Mouse (Mus musculus): ENCODE results near the gene Ppt1.
A peak's percentile ranks its signal among the peaks of the same experiment; 100 is the strongest.
"Not testable (repeated sequence)": the region's sequence is repeated elsewhere in the genome, so short reads cannot be mapped to it uniquely, and the experiment has no call there.

Gene Ppt1

GRCm38 (mm10) chr4:122835530-122836402, at the start of gene Ppt1:
TSS of gene Ppt1 (plus strand) at chr4:122836242.
- peak; percentile 69 for DNase-seq (ENCODE audit: low spot score)

GRCm38 (mm10) chr4:122789335-122790089, 46.5 kb upstream of the Ppt1 start:
- DNase-seq (ENCODE audit: low spot score): no peak

- DNase-seq (ENCODE audit: low spot score): peak; percentile 41
Measured at GRCm38 (mm10) chr4:122808108-122808507, 27.9 kb upstream of the Ppt1 start.

DNA sequence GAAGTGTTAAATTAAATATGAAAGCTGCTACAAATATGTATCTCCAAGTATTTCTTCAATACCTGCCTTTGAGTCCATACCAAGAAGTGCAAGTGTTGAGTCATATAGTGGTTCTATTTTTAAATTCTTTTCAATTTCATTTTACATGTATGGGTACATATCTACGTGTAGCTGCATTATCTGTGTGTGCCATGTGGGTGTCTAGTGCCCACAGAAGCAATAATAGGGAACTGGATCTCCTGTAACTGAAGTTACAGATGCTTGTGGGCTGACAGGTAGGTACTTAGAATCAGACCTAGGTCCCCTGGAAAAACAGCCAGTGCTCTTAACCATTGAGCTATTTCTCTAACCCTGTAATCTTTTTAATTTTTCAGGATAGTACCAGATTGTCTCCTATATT, 24.9 kb upstream of the Ppt1 start:
- no peak for DNase-seq (ENCODE audit: low spot score)

GRCm38 (mm10) chr4:122811824-122812223, 24.2 kb upstream of the Ppt1 start:
- no peak for DNase-seq (ENCODE audit: low spot score)

DNA sequence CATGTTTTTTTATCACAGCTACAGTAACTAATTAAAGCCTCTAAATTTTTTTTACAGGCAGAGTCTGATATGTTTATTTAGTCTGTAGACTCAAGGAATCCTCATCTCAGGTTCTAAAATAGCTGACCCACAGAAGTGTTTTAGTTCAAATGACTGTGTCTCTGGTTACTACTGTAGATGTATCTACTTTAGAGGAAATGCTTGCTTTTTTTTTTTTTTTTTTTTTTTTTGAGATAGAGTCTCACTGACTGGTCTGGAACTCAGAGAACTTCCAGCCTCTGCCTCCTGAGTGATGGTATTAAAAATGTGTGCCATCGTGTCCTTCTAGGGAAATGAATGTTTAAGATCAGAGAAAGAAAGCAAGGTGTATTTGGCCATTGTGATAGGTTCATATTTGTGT, 19.8 kb upstream of the Ppt1 start:
- no peak for DNase-seq (ENCODE audit: low spot score)

DNA sequence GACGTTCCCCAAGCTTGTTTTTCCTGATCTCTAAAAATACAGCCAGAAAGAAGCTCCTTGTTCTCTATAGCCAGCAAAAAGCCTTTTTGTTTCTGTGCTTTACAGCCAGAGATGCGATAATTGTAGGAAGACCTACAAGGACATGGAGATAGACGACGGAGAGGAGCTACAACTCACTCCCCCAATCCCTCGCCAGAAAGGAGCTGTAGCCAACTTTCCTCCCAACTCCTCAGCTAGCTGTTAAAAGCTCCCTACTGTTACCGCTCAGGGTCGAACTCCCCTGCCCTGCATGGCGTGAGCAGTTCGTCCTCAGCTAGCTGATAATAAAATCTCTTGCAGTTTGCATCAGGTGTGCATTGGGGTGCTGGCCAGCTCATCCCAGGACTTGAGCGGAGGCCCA, 15.1 kb upstream of the Ppt1 start:
- DNase-seq (ENCODE audit: low spot score): not testable (repeated sequence)

DNA sequence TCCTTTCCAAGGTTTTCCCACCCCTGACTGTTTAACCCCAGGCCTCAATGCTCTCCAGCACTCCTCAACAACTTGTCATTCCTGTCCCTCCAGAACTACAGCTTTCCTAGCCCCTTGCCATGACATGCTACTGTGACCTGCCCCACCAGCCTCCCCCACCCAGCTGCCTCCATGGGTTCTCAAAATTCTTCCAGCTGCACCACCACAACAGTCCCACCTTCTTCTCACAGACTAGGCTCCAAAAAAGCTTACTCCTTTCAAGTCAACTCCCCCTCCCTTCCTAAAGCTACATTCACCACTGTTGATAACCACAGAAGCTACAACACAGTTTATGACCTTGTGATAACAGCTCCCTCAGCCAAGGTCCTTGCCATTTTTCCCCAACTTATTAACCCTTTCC, 8.4 kb upstream of the Ppt1 start:
- DNase-seq (ENCODE audit: low spot score): no peak

DNA sequence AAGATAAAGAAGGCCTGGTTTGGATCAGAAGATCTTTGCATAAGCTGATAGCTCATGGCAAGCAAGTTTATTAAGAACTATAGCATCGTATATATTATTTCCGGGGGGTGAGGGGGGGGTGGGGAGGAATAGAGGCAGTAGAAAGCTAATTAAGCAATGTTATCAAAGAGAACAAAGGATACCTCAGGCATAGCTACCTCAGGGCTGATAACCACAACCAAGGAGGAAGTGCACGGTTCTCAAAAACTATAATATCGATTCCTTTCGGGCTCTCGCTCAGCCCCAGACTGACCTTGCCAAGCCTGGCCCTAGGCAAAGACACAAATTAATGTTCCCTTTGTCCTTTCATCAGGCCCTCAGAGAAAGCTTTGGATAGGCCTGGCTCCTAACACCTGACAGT, 6.7 kb upstream of the Ppt1 start:
- no peak for DNase-seq (ENCODE audit: low spot score)

DNA sequence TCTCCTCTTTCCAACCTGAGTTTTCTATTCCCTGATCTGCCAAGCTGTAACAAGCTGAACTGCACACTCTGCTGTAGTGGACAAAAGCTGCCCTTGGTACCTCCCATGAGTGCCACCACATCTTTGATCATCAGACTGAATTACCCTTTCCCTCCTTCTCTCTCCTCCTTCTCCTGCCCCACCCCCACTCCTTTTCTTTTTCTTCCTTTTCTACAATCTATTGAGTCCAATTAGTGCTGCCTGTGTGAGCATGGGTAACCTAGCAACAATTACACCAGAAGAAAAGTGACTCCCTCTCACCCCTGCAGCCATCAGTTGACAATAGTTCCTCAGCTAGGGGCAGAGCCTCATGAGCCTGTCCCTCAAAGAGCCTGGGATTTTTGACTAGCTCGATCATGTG, 4.2 kb upstream of the Ppt1 start:
- DNase-seq (ENCODE audit: low spot score): no peak

GRCm38 (mm10) chr4:122836403-122836775, 347 bp downstream of the Ppt1 start:
- DNase-seq (ENCODE audit: low spot score): no peak

GRCm38 (mm10) chr4:122837180-122837730, 1.2 kb downstream of the Ppt1 start:
- DNase-seq (ENCODE audit: low spot score): no peak

DNA sequence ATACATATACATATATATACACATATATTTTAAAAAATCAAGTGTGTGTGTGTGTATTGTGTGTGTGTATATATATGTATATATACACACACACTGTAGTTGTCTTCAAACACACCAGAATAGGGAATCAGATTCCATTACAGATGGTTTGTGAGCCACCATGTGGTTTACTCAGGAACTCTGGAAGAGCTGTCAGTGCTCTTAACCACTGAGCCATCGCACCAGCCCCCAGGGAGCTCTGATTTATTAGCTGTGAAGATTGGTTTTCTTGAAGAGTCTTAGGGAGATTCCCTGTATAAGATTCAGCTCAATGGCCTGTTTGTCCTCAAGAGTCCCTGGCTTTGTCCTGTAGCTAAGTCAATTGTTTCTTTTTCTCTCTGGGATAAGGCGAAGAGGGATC, 2.0 kb downstream of the Ppt1 start:
- DNase-seq (ENCODE audit: low spot score): no peak

DNA sequence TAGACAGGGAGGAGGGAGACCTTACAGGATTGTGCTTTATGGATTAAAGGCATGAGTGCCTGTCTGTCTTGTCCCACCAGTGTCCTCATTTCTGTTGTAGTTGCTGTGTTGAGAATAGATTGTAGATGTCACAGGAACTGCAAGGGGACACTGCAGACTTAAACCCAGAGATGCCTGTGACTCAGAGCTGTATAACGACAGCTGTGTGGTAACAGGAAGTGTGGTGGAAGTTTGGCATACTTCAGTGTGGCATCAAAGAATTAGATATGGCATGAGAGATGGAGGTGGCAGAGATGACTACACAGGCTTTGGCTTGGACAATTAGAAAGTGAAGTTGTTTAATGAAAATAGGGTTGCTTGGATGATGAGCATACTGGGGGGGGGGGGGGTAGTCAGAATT, 2.4 kb downstream of the Ppt1 start:
- no peak for DNase-seq (ENCODE audit: low spot score)

GRCm38 (mm10) chr4:122848150-122848621, 12.1 kb downstream of the Ppt1 start:
- peak; percentile 8 for DNase-seq (ENCODE audit: low spot score)

DNA sequence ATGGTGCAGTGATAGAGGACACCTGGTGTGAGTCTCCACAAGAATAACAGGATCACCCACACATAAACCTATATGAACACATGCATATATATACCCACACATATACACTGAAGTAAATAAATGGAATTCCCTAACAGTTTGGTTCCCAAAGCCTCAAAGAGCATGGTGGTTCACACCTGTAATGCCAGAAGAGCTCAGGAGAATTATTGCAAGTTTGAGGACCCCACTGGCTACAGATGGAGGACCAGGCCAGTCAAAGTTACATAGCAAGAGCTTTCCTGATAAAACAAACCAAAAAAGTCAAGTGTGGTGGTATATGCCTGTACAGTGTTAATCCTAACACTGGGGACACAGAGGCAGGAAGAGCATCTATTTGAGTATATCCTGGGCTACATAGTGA, 15.5 kb downstream of the Ppt1 start:
- DNase-seq (ENCODE audit: low spot score): no peak

- no peak for DNase-seq (ENCODE audit: low spot score)
Measured at GRCm38 (mm10) chr4:122853691-122854090, 17.6 kb downstream of the Ppt1 start.

GRCm38 (mm10) chr4:122854770-122855169, 18.7 kb downstream of the Ppt1 start:
- DNase-seq (ENCODE audit: low spot score): no peak

DNA sequence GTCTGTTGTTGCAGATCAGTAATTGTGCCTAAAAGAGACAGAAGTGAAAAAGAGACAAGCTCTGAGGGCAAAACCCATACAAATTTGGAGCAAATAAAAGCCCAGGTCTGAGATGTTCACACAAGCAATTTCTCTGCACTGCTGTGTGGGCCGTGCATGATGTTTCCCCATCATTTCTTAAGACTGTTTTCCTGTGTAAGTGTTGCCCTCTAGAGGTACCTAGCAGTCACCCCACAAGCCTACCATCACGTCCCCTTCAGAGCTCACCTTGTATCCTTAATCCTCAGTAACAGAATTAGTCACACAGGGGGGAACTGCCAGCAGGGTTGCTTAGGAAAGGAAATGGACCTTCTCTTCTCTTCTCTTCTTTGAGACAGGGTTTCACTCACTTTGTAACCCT, 21.9 kb downstream of the Ppt1 start:
- DNase-seq (ENCODE audit: low spot score): no peak

GRCm38 (mm10) chr4:122859096-122859674, 23.1 kb downstream of the Ppt1 start:
- no peak for DNase-seq (ENCODE audit: low spot score)

DNA sequence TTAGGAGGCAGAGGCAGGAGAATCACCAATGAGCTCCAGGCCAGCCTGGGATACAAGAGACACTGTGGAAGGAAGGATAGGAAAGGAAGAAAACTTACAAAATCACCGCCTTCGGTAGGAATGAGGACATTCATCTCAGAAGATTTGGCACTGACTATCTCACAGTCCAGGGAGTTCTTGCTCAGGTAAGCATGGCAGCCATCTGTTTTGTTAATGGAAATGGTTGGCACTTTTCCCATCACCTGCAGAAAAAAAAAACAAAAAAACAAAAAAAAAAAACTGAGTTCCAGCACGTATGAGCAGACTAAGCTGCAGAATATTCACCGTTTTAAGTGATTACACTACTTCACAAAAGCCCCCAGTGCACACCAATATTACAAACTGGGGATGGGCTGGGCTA, 25.8 kb downstream of the Ppt1 start:
- no peak for DNase-seq (ENCODE audit: low spot score)

DNA sequence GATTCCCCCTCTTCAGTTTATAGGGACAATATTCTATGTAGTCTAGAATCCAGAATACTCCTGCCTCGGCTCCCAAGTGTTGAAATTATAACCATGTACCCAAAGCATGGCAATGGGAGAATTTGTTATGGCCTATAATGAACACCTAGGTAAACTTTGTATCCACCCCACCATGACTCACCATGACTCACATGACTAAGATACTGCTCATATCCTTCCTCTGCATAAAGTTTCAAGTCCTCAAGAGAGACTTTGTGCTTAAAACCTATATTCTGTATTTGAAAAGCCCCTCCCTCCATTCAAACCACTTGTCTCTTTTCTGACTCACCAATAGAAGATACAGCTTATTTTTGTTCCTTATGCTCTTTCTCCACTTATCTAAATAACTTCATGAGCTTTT, 32.0 kb downstream of the Ppt1 start:
- no peak for DNase-seq (ENCODE audit: low spot score)

GRCm38 (mm10) chr4:122870027-122870426, 34.0 kb downstream of the Ppt1 start:
- no peak for DNase-seq (ENCODE audit: low spot score)

Measured in spleen, adult 12 weeks (tissue).